Mouse (Mus musculus) limb, embryonic 11.5 days (tissue): Measurements from ENCODE around the gene Dtd1. TPM values are rescaled to one million over a fixed set of nuclear protein-coding genes. Genes with fewer than 3 reads are reported as not detected.
A peak's percentile ranks its signal among the peaks of the same experiment; 100 is the strongest.

Experiments used
- ATAC-seq: fragments of 200-750 bp; cut with Nextera tagmentation; 2 replicates; pipeline ENCODE4 v1.8.0; 2017; ENCODE audit warnings: low read depth; ENCODE audit not compliant: insufficient number of reproducible peaks, low FRiP score, low TSS enrichment
- DNase-seq: peaks from one replicate; pipeline ENCODE4 v3.0.0-alpha.2; 2015; ENCODE audit warnings: low spot score
- H3K27ac ChIP-seq: fragments of 300-500 bp; sonication (generic); replicated peaks from 2 replicates; pipeline ENCODE4 v1.5.1; 2014; ENCODE audit warnings: low read depth, mild to moderate bottlenecking, low read length
- H3K27me3 ChIP-seq: fragments of 300-500 bp; sonication (generic); 2 replicates; pipeline ENCODE4 v1.6.1; 2014; ENCODE audit warnings: mild to moderate bottlenecking, low read length, mixed read lengths; ENCODE audit not compliant: control insufficient read depth, insufficient read depth
- H3K36me3 ChIP-seq: fragments of 300-500 bp; sonication (generic); 2 replicates; pipeline ENCODE4 v1.6.1; 2014; ENCODE audit warnings: mild to moderate bottlenecking, low read length, moderate library complexity, mixed read lengths; ENCODE audit not compliant: control insufficient read depth, insufficient read depth
- H3K4me1 ChIP-seq: fragments of 300-500 bp; sonication (generic); 2 replicates; pipeline ENCODE4 v1.6.1; 2014; ENCODE audit warnings: low read length, mixed read lengths; ENCODE audit not compliant: control insufficient read depth, insufficient read depth
- H3K4me2 ChIP-seq: fragments of 300-500 bp; sonication (generic); 2 replicates; pipeline ENCODE4 v1.6.1; 2014; ENCODE audit warnings: low read depth, mild to moderate bottlenecking, moderate library complexity; ENCODE audit not compliant: severe bottlenecking
- H3K4me3 ChIP-seq: fragments of 300-500 bp; sonication (generic); 2 replicates; pipeline ENCODE4 v1.5.1; 2014; ENCODE audit warnings: low read depth, low read length
- H3K9ac ChIP-seq: fragments of 300-500 bp; sonication (generic); 2 replicates; pipeline ENCODE4 v1.6.1; 2014; ENCODE audit warnings: mild to moderate bottlenecking, low read length
- H3K9me3 ChIP-seq: fragments of 300-500 bp; sonication (generic); 2 replicates; pipeline ENCODE4 v1.6.1; 2016; ENCODE audit warnings: low read length; ENCODE audit not compliant: control insufficient read depth
- WGBS: fragments of 180-500 bp; shearing (Covaris S2); extraction: QIAGEN DNeasy Blood & Tissue Kit; methylation state at CpG from one replicate; pipeline ENCODE4 v1.1.7; 2014; 5-methylcytosine and 5-hydroxymethylcytosine counted together
- polyA plus RNA-seq: library from polyadenylated mRNA; unstranded; fragments of >200 nt; fragmentation: Nextera tagmentation; extraction: Ambion mirVana; gene quantifications from 2 replicates; pipeline ENCODE4 v1.2.1, GENCODE M21; 2014

Dtd1 gene
- polyA plus RNA-seq, 1 experiment from 2014 or later, result 40.7 TPM

GRCm38 (mm10) chr2:144768375-144769117, 168.8 kb downstream of the Dtd1 start:
- H3K27me3 ChIP-seq, result no peaks in the 10 kb centered on the region
- H3K4me1 ChIP-seq, result no peaks in the 10 kb centered on the region
- no peak for ATAC-seq
- no peak overlapping the region for H3K9ac ChIP-seq
- no peaks in the 10 kb centered on the region for H3K9me3 ChIP-seq
- no peak for DNase-seq
- no peaks in the 10 kb centered on the region for H3K36me3 ChIP-seq
- H3K27ac ChIP-seq, result no peak overlapping the region
- H3K4me3 ChIP-seq, result no peak overlapping the region
- H3K4me2 ChIP-seq, result no peak overlapping the region
- 85% methylated on average over 3 of the region's 3 CpGs for WGBS

- Histone ChIP-seq H3K27ac (no peak overlapping the region), H3K4me3 (no peak overlapping the region), H3K4me2 (no peak overlapping the region), H3K36me3 (no peaks in the 10 kb centered on the region), H3K4me1 (no peaks in the 10 kb centered on the region), H3K27me3 (no peaks in the 10 kb centered on the region), H3K9me3 (no peaks in the 10 kb centered on the region), H3K9ac (no peak overlapping the region)
- ATAC-seq, result no peak
- DNase-seq, result no peak
- 79% methylated on average over 2 of the region's 2 CpGs for WGBS
These were observed 169.4 kb downstream of the Dtd1 start for GRCm38 (mm10) chr2:144769118-144769496.

- DNase-seq (no peak), ATAC-seq (no peak)
- Histone ChIP-seq H3K4me1 (no peaks in the 10 kb centered on the region), H3K36me3 (no peaks in the 10 kb centered on the region), H3K27me3 (no peaks in the 10 kb centered on the region), H3K4me2 (no peak overlapping the region), H3K4me3 (no peak overlapping the region), H3K9ac (no peak overlapping the region), H3K9me3 (no peaks in the 10 kb centered on the region), H3K27ac (no peak overlapping the region)
- 52% methylated on average over 3 of the region's 3 CpGs for WGBS
These were observed 169.9 kb downstream of the Dtd1 start for GRCm38 (mm10) chr2:144769556-144769955.

- H3K4me1 ChIP-seq, result no peaks in the 10 kb centered on the region
- no peaks in the 10 kb centered on the region for H3K9me3 ChIP-seq
- no peak overlapping the region for H3K27ac ChIP-seq
- H3K4me3 ChIP-seq, result no peak overlapping the region
- H3K9ac ChIP-seq, result no peak overlapping the region
- H3K4me2 ChIP-seq, result no peak overlapping the region
- no peaks in the 10 kb centered on the region for H3K36me3 ChIP-seq
- ATAC-seq (no peak), DNase-seq (no peak)
- 93% methylated on average over 7 of the region's 7 CpGs for WGBS
- no peaks in the 10 kb centered on the region for H3K27me3 ChIP-seq
These were observed 170.8 kb downstream of the Dtd1 start for GRCm38 (mm10) chr2:144770452-144770941.

GRCm38 (mm10) chr2:144771841-144772240, 172.1 kb downstream of the Dtd1 start:
- no peaks in the 10 kb centered on the region for H3K36me3 ChIP-seq
- H3K4me2 ChIP-seq, result no peak overlapping the region
- H3K27me3 ChIP-seq, result no peaks in the 10 kb centered on the region
- no peak overlapping the region for H3K4me3 ChIP-seq
- no peaks in the 10 kb centered on the region for H3K9me3 ChIP-seq
- DNase-seq (no peak), ATAC-seq (no peak)
- H3K4me1 ChIP-seq, result no peaks in the 10 kb centered on the region
- 89% methylated on average over 4 of the region's 4 CpGs for WGBS
- H3K9ac ChIP-seq, result no peak overlapping the region
- H3K27ac ChIP-seq, result no peak overlapping the region

GRCm38 (mm10) chr2:144774636-144775160, 175.0 kb downstream of the Dtd1 start:
- Histone ChIP-seq H3K4me2 (no peak overlapping the region), H3K27me3 (no peaks in the 10 kb centered on the region), H3K4me1 (no peaks in the 10 kb centered on the region), H3K27ac (no peak overlapping the region), H3K9ac (no peak overlapping the region), H3K36me3 (no peaks in the 10 kb centered on the region), H3K4me3 (no peak overlapping the region), H3K9me3 (no peaks in the 10 kb centered on the region)
- ATAC-seq (peak; percentile 31; the same call in 1 of the 2 replicates), DNase-seq (no peak)
- WGBS, result 82% methylated on average over 8 of the region's 8 CpGs

- ATAC-seq, result no peak
- Histone ChIP-seq H3K27ac (no peak overlapping the region), H3K27me3 (no peaks in the 10 kb centered on the region), H3K9me3 (no peaks in the 10 kb centered on the region), H3K36me3 (no peaks in the 10 kb centered on the region), H3K4me3 (no peak overlapping the region), H3K4me1 (no peaks in the 10 kb centered on the region), H3K9ac (no peak overlapping the region), H3K4me2 (no peak overlapping the region)
- 95% methylated on average over 4 of the region's 4 CpGs for WGBS
- DNase-seq, result no peak
These were observed 175.9 kb downstream of the Dtd1 start for GRCm38 (mm10) chr2:144775626-144776025.

- H3K4me1 ChIP-seq, result no peaks in the 10 kb centered on the region
- no peak for DNase-seq
- H3K4me3 ChIP-seq, result no peak overlapping the region
- H3K4me2 ChIP-seq, result no peak overlapping the region
- no peaks in the 10 kb centered on the region for H3K9me3 ChIP-seq
- no peaks in the 10 kb centered on the region for H3K27me3 ChIP-seq
- 87% methylated on average over 7 of the region's 7 CpGs for WGBS
- H3K36me3 ChIP-seq, result no peaks in the 10 kb centered on the region
- ATAC-seq, result no peak
- H3K27ac ChIP-seq, result no peak overlapping the region
- H3K9ac ChIP-seq, result no peak overlapping the region
These were observed 179.6 kb downstream of the Dtd1 start for GRCm38 (mm10) chr2:144779263-144779662.
